ENCODE assay signal across 13 mouse cellular contexts in the genomic region with DNA sequence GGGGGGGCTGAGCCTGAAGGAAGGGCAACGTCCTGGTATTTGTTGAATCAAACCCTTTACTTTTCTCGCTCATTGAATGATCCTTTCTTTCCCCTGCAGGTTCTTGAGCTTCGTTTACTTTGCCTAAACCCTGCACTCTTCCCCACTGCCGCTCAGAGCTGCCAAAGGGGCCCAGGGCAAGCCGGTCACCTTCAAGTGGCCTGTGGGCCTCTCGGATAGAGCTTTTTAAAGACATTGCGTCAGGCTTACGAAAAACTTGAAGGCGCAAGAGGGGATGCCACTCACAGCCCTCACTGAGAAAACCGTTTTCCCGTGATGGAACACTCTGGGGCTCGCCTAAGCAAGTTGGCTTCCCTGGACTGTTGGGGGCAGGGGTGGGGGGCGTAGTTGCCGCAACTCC. TPM values are rescaled to one million over a fixed set of nuclear protein-coding genes. Genes with fewer than 3 reads are reported as not detected.
DNase-seq lines count a peak whose midpoint lies in the region; ATAC-seq and TF ChIP-seq lines count a peak whose summit lies in the region.
"Had no signal": no experiment of that assay in that cellular context is flagged by ENCODE, and none has a peak within 500 bp of the region (broad histone marks: within the 10 kb centered on the region; RNA-seq: fewer than 3 reads in every experiment).

No protein-coding gene starts in this region.

- H3K36me3 ChIP-seq in forebrain, embryonic 12.5 days (replicated peaks): no peaks in the 10 kb centered on the region
- H3K36me3 ChIP-seq in limb, embryonic 10.5 days: peaks cover 26% of the 10 kb centered on the region
- H3K36me3 ChIP-seq: midbrain, embryonic 13.5 days had no signal

- H3K4me1 ChIP-seq in forebrain, embryonic 12.5 days: peaks cover 91% of the 10 kb centered on the region
- H3K4me1 ChIP-seq in limb, embryonic 10.5 days: peaks cover 90% of the 10 kb centered on the region

- H3K9ac ChIP-seq in forebrain, embryonic 12.5 days: 0 out of 2 replicates have a peak overlapping the region, but pooled peaks have one; percentile 21
- H3K9ac ChIP-seq: midbrain, embryonic 13.5 days had no signal

- 29% methylated on average over 14 of the region's 14 CpGs for WGBS in forebrain, embryonic 12.5 days
- 76% methylated on average over 14 of the region's 14 CpGs for WGBS in limb, embryonic 10.5 days

- ATAC-seq in forebrain, embryonic 12.5 days (ENCODE audit: low FRiP score): no peak
- ATAC-seq in megakaryocyte progenitor cell, adult 5-6 weeks (replicated peaks; ENCODE audit: poor library complexity): 0 out of 2 replicates have a peak, but pooled peaks have one; percentile 17
- ATAC-seq: activated CD4-positive, CD25-positive, alpha-beta regulatory T cell, adult 4 months had no signal

- H3K27ac ChIP-seq in layer of hippocampus, adult 2 months: peak overlapping the region; percentile 76
- peak overlapping the region; percentile 79 for H3K27ac ChIP-seq in forebrain, embryonic 12.5 days
- H3K27ac ChIP-seq in limb, embryonic 10.5 days: peak overlapping the region; percentile 69
- H3K27ac ChIP-seq: midbrain, embryonic 13.5 days had no signal

- no peak overlapping the region for H3K4me3 ChIP-seq in layer of hippocampus, adult 2 months
- no peak overlapping the region for H3K4me3 ChIP-seq in forebrain, embryonic 12.5 days (replicated peaks)
- no peak overlapping the region for H3K4me3 ChIP-seq in limb, embryonic 10.5 days
- H3K4me3 ChIP-seq: midbrain, embryonic 13.5 days had no signal

- H3K4me2 ChIP-seq in forebrain, embryonic 12.5 days: 0 out of 2 replicates have a peak overlapping the region, but pooled peaks have one; percentile 1
- H3K4me2 ChIP-seq: midbrain, embryonic 13.5 days had no signal

- H3K9me3 ChIP-seq in forebrain, embryonic 12.5 days: no peaks in the 10 kb centered on the region
- H3K9me3 ChIP-seq in limb, embryonic 10.5 days (replicated peaks): no peaks in the 10 kb centered on the region
- H3K9me3 ChIP-seq: midbrain, embryonic 13.5 days had no signal

- TF ChIP-seq CTCF in layer of hippocampus, adult 2 months (conservative IDR thresholded peaks at IDR 0.05): no peak

- 0 out of 2 replicates have a peak, but pooled peaks cover 3% of the 10 kb centered on the region for H3K27me3 ChIP-seq in forebrain, embryonic 12.5 days
- H3K27me3 ChIP-seq in limb, embryonic 10.5 days (ENCODE audit: low read depth, poor library complexity, severe bottlenecking): no peaks in the 10 kb centered on the region

- no peak for DNase-seq in layer of hippocampus, adult 2 months (ENCODE audit: low spot score in 2 of 2)
- no peak for DNase-seq in layer of hippocampus, postnatal 14 days (ENCODE audit: low spot score in 2 of 2)
- peak; percentile 31 for DNase-seq in limb, embryonic 10.5 days (ENCODE audit: low spot score)
- DNase-seq in cerebellum, postnatal 14 days: no peak
- no peak for DNase-seq in gastrocnemius, postnatal 10 days
- DNase-seq in layer of hippocampus, adult 9-10 months (ENCODE audit: low spot score): no peak
- DNase-seq: cerebellum, adult 11-12 months; kidney, adult 2 months; left cerebral cortex, postnatal 4 days had no signal

RNA-seq across cellular contexts. Expression of gene Prdm16, which starts 50.9 kb away (rescaled TPM):
- total RNA-seq in layer of hippocampus, adult 2 months (2021): 10 to 100 TPM; 10.8 to 11.5 TPM
- total RNA-seq in layer of hippocampus, postnatal 14 days (2021): 10 to 100 TPM; 12.0 to 15.3 TPM
- 40.5 and 49.4 TPM in 2 replicates for polyA plus RNA-seq in forebrain, embryonic 12.5 days (2016; fragmentation: Nextera tagmentation; extraction: Ambion mirVana)
- 67.4 and 93.9 TPM in 2 replicates for polyA plus RNA-seq in limb, embryonic 10.5 days (2016; fragmentation: Nextera tagmentation; extraction: Ambion mirVana)
- 0.79 and 2.1 TPM in 2 replicates for total RNA-seq in megakaryocyte progenitor cell, adult 5-6 weeks (2015)
- total RNA-seq in megakaryocyte progenitor cell, adult 5-6 weeks (2017): 1.6 and 6.2 TPM in 2 replicates
- total RNA-seq in gastrocnemius, postnatal 10 days (2021): 1 to 10 TPM; 2.7 to 4.1 TPM
